Mouse (Mus musculus) ES-E14 (cell line): Measurements from ENCODE around the gene Fgd6.

Experiments used
- MAFK ChIP-seq: IDR thresholded peaks from 2 replicates; pipeline ENCODE4 v1.6.1; 2014; ENCODE audit warnings: mild to moderate bottlenecking, low read depth, low read length, inconsistent platforms; ENCODE audit not compliant: insufficient read depth
- ZC3H11A ChIP-seq: IDR thresholded peaks from 2 replicates; pipeline ENCODE4 v1.6.1; 2012; ENCODE audit warnings: low read depth, mild to moderate bottlenecking, inconsistent platforms, low read length, borderline replicate concordance

DNA sequence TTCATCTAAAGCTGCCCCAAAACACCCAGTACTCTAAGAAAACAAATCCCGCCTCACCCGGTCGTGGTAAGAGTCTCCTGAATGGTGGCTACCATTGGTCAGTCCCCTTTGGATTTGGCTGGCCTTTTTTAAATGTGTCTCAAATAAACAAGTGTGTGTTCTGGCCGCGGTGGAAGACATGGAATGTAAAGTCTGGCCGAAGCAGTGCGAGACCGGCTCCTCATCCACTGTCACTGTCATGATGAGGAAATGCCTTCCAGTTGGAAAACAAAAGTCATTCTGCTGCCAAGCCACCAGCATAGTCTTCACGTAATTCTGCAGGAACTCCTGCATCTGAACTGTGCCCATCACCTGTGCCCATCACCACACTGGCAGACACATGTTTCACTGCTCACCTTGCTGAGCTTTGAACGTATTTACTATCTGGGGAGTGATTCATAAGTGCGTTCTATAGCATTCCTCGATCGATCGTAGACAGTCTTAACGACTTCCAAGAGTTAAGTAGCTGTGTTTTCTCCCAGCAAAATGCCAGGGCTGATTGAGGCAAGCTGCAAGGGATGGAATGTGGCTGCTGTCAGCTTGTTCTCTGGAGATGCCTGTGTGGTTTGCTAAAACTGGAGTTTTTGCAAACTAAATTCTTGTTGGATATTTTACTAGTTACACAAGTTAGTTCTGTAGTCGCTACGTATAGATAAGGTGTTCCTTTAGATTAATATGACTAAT lies 60.1 kb downstream of the Fgd6 start:
- TF ChIP-seq ZC3H11A, result no peak
- TF ChIP-seq MAFK, result no peak
